Mouse (Mus musculus) midbrain, embryonic 11.5 days (tissue): ENCODE results near the gene Ncam1. TPM values are rescaled to one million over a fixed set of nuclear protein-coding genes. Genes with fewer than 3 reads are reported as not detected.

Experiments
- ATAC-seq: fragments of 200-750 bp; cut with Nextera tagmentation; 2 replicates; pipeline ENCODE4 v1.8.0; 2017; ENCODE audit warnings: moderate TSS enrichment, moderate library complexity; ENCODE audit not compliant: low FRiP score
- DNase-seq: peaks from one replicate; pipeline ENCODE4 v3.0.0; 2015; ENCODE audit warnings: low spot score; ENCODE audit errors: missing footprints
- H3K27ac ChIP-seq: fragments of 300-500 bp; sonication (generic); 2 replicates; pipeline ENCODE4 v1.5.1; 2014; ENCODE audit warnings: low read depth, low read length
- H3K27me3 ChIP-seq: fragments of 300-500 bp; sonication (generic); 2 replicates; pipeline ENCODE4 v1.6.1; 2014; ENCODE audit warnings: mild to moderate bottlenecking, low read length, moderate library complexity, mixed read lengths; ENCODE audit not compliant: control insufficient read depth, insufficient read depth
- H3K36me3 ChIP-seq: fragments of 300-500 bp; sonication (generic); 2 replicates; pipeline ENCODE4 v1.6.1; 2014; ENCODE audit warnings: mild to moderate bottlenecking, low read length, moderate library complexity, mixed read lengths; ENCODE audit not compliant: control insufficient read depth, insufficient read depth
- H3K4me1 ChIP-seq: fragments of 300-500 bp; sonication (generic); 2 replicates; pipeline ENCODE4 v1.6.1; 2014; ENCODE audit warnings: low read length; ENCODE audit not compliant: control insufficient read depth, insufficient read depth
- H3K4me2 ChIP-seq: fragments of 300-500 bp; sonication (generic); 2 replicates; pipeline ENCODE4 v1.6.1; 2014; ENCODE audit warnings: mild to moderate bottlenecking, moderate library complexity
- H3K4me3 ChIP-seq: fragments of 300-500 bp; sonication (generic); 2 replicates; pipeline ENCODE4 v1.5.1; 2014; ENCODE audit warnings: low read depth, low read length
- H3K9ac ChIP-seq: fragments of 300-500 bp; sonication (generic); 2 replicates; pipeline ENCODE4 v1.6.1; 2014; ENCODE audit warnings: low read length
- H3K9me3 ChIP-seq: fragments of 300-500 bp; sonication (generic); 2 replicates; pipeline ENCODE4 v1.6.1; 2016; ENCODE audit warnings: low read length; ENCODE audit not compliant: control insufficient read depth
- WGBS: fragments of 180-500 bp; shearing (Covaris S2); extraction: QIAGEN DNeasy Blood & Tissue Kit; methylation state at CpG from one replicate; pipeline ENCODE4 v1.1.7; 2014; 5-methylcytosine and 5-hydroxymethylcytosine counted together
- polyA plus RNA-seq: library from polyadenylated mRNA; unstranded; fragments of >200 nt; fragmentation: Nextera tagmentation; extraction: Ambion mirVana; gene quantifications from 2 replicates; pipeline ENCODE4 v1.2.1, GENCODE M21; 2014

Gene Ncam1
- polyA plus RNA-seq, 1 experiment from 2014 or later, result 107 TPM

- WGBS, result 96% methylated on average over 8 of the region's 8 CpGs
- no peak overlapping the region for H3K4me3 ChIP-seq
- H3K27me3 ChIP-seq, result no peaks in the 10 kb centered on the region
- DNase-seq, result no peak
- H3K4me2 ChIP-seq, result no peak overlapping the region
- H3K9me3 ChIP-seq, result no peaks in the 10 kb centered on the region
- H3K27ac ChIP-seq, result no peak overlapping the region
- H3K36me3 ChIP-seq, result peaks cover 5% of the 10 kb centered on the region
- ATAC-seq, result no peak
- H3K9ac ChIP-seq, result no peak overlapping the region
- no peaks in the 10 kb centered on the region for H3K4me1 ChIP-seq
These were observed 289.1 kb downstream of the Ncam1 start for GRCm38 (mm10) chr9:49509628-49510027.

GRCm38 (mm10) chr9:49509094-49509493, 289.6 kb downstream of the Ncam1 start:
- peaks cover 5% of the 10 kb centered on the region for H3K36me3 ChIP-seq
- DNase-seq (no peak), ATAC-seq (no peak)
- H3K9ac ChIP-seq, result no peak overlapping the region
- no peaks in the 10 kb centered on the region for H3K9me3 ChIP-seq
- 94% methylated on average over 3 of the region's 3 CpGs for WGBS
- no peak overlapping the region for H3K27ac ChIP-seq
- H3K27me3 ChIP-seq, result no peaks in the 10 kb centered on the region
- H3K4me3 ChIP-seq, result no peak overlapping the region
- no peaks in the 10 kb centered on the region for H3K4me1 ChIP-seq
- H3K4me2 ChIP-seq, result no peak overlapping the region

- no peak for ATAC-seq
- H3K9me3 ChIP-seq, result no peaks in the 10 kb centered on the region
- no peak overlapping the region for H3K9ac ChIP-seq
- WGBS, result 91% methylated on average over 9 of the region's 9 CpGs
- no peak overlapping the region for H3K4me3 ChIP-seq
- no peaks in the 10 kb centered on the region for H3K4me1 ChIP-seq
- no peak overlapping the region for H3K4me2 ChIP-seq
- peaks cover 5% of the 10 kb centered on the region for H3K36me3 ChIP-seq
- H3K27ac ChIP-seq, result no peak overlapping the region
- DNase-seq, result no peak
- H3K27me3 ChIP-seq, result no peaks in the 10 kb centered on the region
These were observed 290.7 kb downstream of the Ncam1 start for GRCm38 (mm10) chr9:49507829-49508585.

- Histone ChIP-seq H3K9ac (no peak overlapping the region), H3K27ac (no peak overlapping the region), H3K36me3 (peaks cover 5% of the 10 kb centered on the region), H3K4me3 (no peak overlapping the region), H3K4me2 (no peak overlapping the region), H3K9me3 (no peaks in the 10 kb centered on the region), H3K4me1 (no peaks in the 10 kb centered on the region), H3K27me3 (no peaks in the 10 kb centered on the region)
- 74% methylated on average over 5 of the region's 5 CpGs for WGBS
- ATAC-seq (no peak), DNase-seq (no peak)
These were observed 294.1 kb downstream of the Ncam1 start for GRCm38 (mm10) chr9:49504658-49505057.

- H3K27me3 ChIP-seq, result no peaks in the 10 kb centered on the region
- H3K27ac ChIP-seq, result no peak overlapping the region
- no peaks in the 10 kb centered on the region; the same call in none of the 2 replicates for H3K36me3 ChIP-seq
- DNase-seq, result no peak
- ATAC-seq, result no peak
- WGBS, result 87% methylated on average over 4 of the region's 4 CpGs
- no peaks in the 10 kb centered on the region for H3K4me1 ChIP-seq
- no peak overlapping the region for H3K9ac ChIP-seq
- H3K4me3 ChIP-seq, result no peak overlapping the region
- H3K4me2 ChIP-seq, result no peak overlapping the region
- no peaks in the 10 kb centered on the region for H3K9me3 ChIP-seq
These were observed 296.5 kb downstream of the Ncam1 start for GRCm38 (mm10) chr9:49502245-49502644.

- Histone ChIP-seq H3K9ac (no peak overlapping the region), H3K4me3 (no peak overlapping the region), H3K36me3 (no peaks in the 10 kb centered on the region), H3K4me2 (no peak overlapping the region), H3K4me1 (no peaks in the 10 kb centered on the region), H3K9me3 (no peaks in the 10 kb centered on the region), H3K27ac (no peak overlapping the region), H3K27me3 (no peaks in the 10 kb centered on the region)
- ATAC-seq (no peak), DNase-seq (no peak)
- WGBS, result 88% methylated on average over 2 of the region's 2 CpGs
These were observed 298.8 kb downstream of the Ncam1 start for GRCm38 (mm10) chr9:49499878-49500277.

GRCm38 (mm10) chr9:49493979-49494649, 304.6 kb downstream of the Ncam1 start:
- no peak overlapping the region for H3K27ac ChIP-seq
- DNase-seq (peak; percentile 96), ATAC-seq (0 out of 2 replicates have a peak, but pooled peaks have one; percentile 54)
- no peaks in the 10 kb centered on the region for H3K27me3 ChIP-seq
- peaks cover 2% of the 10 kb centered on the region; the same call in 1 of the 2 replicates for H3K4me1 ChIP-seq
- 3% methylated on average over 4 of the region's 4 CpGs for WGBS
- H3K9me3 ChIP-seq, result no peaks in the 10 kb centered on the region
- no peak overlapping the region for H3K4me3 ChIP-seq
- peak overlapping the region; percentile 22; the same call in 1 of the 2 replicates for H3K4me2 ChIP-seq
- H3K9ac ChIP-seq, result no peak overlapping the region; the same call in 1 of the 2 replicates
- no peaks in the 10 kb centered on the region for H3K36me3 ChIP-seq

- H3K9me3 ChIP-seq, result no peaks in the 10 kb centered on the region
These were observed 308.1 kb downstream of the Ncam1 start for GRCm38 (mm10) chr9:49490609-49491008.

More at GRCm38 (mm10) chr9:49490609-49491008, 308.1 kb downstream of the Ncam1 start:
- Histone ChIP-seq H3K9ac (no peak overlapping the region), H3K36me3 (no peaks in the 10 kb centered on the region), H3K4me3 (no peak overlapping the region), H3K27ac (no peak overlapping the region), H3K4me2 (no peak overlapping the region), H3K4me1 (peaks cover 2% of the 10 kb centered on the region; the same call in 1 of the 2 replicates), H3K27me3 (no peaks in the 10 kb centered on the region)
- no peak for ATAC-seq
- 86% methylated on average over 4 of the region's 4 CpGs for WGBS
- DNase-seq, result no peak
